Mouse (Mus musculus) ovary, postnatal 14 days (tissue): Measurements from ENCODE around the gene Fcrlb.

Experiments
- DNase-seq: peaks from one replicate; pipeline ENCODE4 v3.0.0; 2022; ENCODE audit warnings: low spot score

Gene Fcrlb

DNA sequence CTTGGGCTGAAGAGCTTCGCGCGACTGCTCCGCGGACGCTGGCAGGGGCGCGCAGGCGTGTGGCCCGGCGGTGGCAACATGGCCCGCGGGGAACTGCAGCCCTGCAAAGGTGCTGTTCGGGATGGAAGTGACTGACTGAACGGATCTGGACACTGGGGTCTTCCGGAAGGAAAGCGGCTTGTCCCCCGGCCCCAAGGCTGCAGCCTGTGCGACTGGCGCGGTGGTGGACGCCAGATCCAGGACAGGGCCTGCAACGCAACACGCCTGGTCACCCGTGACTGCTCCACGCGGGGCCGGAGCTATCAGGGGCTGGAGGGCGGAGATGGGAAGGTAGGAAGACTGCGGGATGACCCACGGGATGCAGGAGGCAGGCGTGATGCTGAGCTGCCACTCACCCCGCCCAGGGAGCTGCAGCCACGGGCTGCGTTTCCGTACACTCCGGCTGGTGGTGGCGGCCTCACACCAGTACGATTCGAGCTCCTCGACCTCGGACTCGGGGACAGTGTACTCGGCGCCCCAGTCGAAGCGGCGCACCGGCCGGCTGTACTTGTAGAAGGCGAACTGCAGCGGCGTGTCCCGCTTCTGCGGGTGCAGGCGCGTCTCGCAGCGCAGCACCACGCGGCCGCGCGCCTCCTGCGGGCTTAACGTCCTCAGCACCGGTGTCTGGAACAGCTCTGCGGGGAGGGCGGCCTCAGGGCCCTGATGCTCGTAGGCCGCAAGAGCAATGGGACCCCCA, 5.1 kb downstream of the Fcrlb start:
- no peak for DNase-seq

DNA sequence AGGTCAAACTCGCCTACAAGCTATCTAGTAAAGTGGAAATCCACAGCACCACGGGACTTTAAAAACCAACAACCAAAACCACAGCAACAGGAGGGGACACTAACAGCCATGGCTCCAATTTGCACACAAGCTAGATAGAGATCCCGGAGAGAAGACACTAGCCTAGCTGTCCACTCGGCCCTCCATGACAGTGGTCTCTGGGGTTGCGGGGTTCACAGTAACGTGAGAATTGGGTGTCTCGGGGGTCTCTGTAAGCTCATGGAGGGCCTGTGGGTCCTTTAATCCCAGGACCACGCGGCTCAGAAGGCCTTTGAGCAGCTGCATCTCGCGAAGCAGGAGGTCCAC, 5.7 kb downstream of the Fcrlb start:
- no peak for DNase-seq

DNA sequence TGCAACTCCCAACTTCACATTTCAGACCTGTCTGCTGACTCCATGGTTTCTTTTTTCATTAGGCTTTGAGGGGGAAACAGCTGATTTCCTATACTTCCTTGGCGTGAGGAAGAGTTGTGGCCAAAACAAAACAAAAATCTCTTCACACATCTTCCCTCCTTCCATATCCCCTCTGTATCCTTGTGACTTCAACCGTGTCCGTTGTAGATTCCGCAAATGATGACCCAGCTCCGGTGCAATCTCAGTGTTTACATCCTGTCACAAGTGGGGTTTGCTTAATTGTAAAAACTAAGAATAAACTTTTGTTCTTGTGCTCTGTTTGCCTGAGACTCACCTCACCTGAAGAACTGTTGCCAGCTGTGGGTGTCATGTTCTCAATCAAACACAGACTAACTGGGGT, 9.3 kb downstream of the Fcrlb start:
- DNase-seq = no peak

DNA sequence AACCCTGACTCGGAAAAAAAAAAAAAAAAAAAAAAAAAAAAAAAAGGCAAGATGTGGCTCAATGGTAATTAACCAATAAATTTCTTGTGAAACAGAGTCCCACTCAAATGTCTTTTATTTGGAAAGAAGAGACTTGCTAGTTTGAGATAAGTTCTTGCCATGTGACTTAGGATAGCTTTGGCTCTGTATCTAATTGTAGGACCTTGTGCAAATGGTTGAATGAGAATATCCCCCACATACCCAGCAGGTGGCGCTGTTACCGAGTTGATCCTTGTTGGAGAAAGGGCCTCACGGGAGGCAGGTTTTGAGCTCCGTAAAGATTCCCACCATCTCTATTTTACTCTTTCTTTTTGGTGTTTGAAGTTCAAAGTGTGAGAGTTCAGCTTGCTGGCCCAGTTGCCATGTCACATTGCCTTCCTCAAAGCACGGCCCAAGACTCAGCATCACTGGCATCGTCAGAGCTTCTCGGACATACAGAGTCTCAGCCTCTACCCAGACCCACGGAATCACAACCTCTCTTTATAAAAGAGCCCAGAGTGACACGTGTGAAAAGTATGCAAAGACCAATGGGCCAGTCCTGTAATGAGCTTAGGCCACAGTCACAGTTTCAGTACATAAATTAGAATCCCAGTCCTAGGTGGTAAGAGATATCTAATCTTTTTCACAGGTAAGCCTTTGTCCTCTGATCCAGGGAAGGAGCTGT, 11.1 kb downstream of the Fcrlb start:
- DNase-seq = peak; percentile 89

- peak; percentile 31 for DNase-seq
Measured at GRCm38 (mm10) chr1:170900799-170901467, 11.8 kb downstream of the Fcrlb start.

GRCm38 (mm10) chr1:170898413-170899075, 14.2 kb downstream of the Fcrlb start:
- no peak for DNase-seq

DNA sequence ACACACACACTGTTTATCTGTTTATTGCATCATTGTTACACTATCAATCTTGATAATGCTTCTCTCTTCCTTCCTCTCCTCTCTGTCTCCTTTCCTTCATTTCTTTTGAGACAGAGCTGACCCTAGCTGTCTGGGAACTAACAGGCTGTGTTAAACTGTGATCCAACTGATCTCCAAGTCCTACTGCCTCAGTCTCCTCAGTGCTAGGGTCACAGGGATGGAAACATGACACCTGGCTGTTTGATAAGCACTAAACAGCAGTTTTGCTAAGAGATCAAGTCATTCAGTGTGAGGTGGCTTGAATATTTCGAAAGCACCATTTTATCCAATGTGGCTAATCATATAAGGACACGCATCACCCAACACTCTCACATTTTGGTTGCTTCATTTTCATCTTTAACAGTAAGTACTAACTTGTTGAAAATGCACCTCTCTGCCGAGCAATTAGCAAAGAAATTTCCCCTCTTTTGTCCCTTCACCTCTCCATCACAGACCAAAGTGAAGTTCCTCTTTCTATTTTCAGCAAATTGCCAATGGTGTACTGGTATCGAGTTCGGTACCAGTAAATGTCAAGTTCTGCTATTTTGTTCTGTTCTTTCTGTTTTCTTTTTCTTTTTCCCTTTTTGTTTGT, 16.0 kb downstream of the Fcrlb start:
- DNase-seq = no peak

GRCm38 (mm10) chr1:170894603-170895602, 17.8 kb downstream of the Fcrlb start:
- no peak for DNase-seq

GRCm38 (mm10) chr1:170892279-170892678, 20.5 kb downstream of the Fcrlb start:
- DNase-seq = no peak

DNA sequence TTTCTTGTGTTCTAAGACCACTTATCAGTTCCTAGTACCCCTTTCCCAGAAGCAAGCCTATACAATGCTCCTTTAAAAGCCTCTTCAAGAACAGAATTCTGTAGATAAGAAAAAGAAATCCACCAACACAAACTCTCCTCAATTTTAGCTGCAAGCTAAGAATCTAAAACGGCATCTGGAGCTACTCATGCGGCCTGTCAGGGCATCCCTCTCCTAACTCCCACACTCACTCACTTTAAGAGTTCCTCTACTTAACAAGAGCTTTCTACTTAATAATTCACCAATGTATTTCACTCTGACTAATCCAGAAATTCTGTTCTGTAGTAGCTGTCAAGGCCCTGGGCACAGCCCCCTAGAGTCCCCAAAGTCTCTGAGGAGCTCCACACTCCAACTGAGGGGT, 21.1 kb downstream of the Fcrlb start:
- no peak for DNase-seq

DNA sequence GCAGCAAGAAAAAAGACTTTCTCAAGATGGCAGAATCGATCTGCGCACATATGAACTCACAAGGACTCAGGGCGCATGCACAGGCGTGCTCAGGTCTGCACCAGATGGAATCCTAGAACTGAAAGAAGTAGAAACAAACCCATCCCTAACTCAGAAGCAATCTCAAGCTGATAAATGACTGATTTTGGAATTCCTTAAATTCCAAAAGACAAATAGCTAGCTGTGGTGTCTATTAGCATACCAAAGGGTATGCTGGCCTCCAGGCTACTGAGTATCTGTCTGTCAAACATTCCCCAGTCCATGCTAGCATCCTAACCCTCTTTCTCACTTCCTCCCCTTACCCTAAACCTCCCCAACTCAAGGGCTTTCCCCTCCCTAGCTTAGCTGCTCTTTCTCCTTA, 23.4 kb downstream of the Fcrlb start:
- DNase-seq = no peak

DNA sequence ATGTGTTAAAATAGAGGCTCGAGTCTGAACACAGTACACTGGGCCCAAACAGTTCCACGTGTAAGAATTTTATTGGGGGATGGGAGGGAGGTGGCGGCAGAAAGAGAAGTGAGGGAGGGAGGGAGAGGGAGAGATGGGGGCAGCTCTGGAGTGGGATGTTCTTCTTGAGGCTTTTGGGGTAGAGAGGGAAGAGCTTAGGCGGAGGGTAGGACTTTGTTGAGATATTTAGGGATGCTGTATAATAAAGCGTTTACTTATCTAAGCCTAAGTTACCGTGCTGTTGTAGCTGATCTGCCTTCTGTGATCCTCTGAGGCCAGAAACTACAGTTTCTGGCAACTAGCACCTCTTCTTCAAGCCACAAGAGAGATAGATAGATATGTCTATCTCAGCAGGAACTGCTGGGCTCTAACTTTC, 26.7 kb downstream of the Fcrlb start:
- DNase-seq = no peak

- DNase-seq = peak; percentile 69
Measured at GRCm38 (mm10) chr1:170884978-170885561, 27.7 kb downstream of the Fcrlb start, which contains the start of the genes Gm26620 and Dusp12. Gene Gm26620, plus strand, starts transcription at chr1:170885065. Gene Dusp12, minus strand, starts transcription at chr1:170885540.

DNA sequence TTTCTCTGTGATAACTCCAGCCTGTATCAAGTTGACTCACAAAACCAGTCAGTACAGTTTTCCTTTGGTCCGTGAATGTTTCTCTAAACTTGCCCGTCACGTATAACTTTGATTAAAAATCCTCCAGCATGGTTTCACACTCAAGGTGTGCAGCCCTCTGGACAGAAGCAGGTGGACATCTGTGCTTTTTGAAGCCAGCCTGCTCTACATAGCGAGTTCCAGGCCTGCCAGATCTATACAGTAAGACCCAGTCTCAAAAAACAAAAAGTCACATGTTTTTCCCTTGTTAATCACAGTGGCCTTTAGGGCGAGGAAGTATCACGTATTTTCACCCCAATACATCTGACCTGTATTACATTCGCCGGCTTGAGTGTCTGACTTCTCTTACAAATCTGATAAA, 28.4 kb downstream of the Fcrlb start:
- DNase-seq = no peak

DNA sequence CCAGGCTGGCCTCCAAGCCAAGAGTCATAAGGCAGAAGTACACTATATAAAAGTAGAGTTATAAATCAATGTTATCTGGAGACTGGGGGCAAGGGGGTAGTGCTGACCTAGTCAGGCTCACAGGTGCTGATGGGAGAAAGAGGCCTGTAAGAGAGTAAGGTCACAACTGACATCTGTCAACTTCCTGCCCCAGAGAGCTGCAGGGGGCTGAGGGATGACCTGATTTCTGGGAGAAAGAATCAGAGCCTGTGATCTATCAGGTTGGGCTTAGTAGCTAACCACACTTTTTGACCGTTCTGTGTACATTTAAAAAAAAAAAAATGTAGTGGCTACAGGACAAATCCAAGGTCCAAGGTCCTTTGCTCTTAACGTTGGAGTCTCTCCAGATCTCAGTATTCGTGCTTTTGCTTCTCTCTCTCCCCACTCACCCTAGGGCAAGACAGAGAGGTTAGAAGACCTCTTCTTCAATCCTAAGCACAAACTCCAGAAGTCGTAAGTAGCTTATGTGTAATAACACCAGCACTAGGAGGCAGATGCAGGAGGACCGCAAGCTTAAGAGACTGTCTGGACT, 29.7 kb downstream of the Fcrlb start:
- DNase-seq = no peak

DNA sequence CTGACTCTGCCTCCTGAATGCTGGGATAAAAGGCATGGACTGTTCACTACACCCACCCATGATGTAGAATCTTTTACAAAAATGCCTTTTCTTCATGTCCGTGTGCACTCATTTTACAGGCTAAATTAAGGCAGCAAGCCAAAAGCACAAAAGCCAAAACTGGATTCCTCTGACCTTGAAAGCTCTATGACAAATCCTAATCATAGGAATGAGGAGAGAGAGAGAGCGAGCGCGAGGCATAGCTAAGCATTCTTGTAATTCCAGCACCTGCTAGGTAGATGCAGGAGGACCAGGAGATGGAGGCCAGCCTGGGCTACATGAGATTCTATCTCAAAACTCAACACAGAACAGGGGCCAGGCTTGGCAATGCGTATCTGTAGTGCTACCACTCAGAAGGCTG, 35.8 kb downstream of the Fcrlb start:
- DNase-seq = no peak

GRCm38 (mm10) chr1:170875676-170876075, 37.1 kb downstream of the Fcrlb start:
- no peak for DNase-seq

DNA sequence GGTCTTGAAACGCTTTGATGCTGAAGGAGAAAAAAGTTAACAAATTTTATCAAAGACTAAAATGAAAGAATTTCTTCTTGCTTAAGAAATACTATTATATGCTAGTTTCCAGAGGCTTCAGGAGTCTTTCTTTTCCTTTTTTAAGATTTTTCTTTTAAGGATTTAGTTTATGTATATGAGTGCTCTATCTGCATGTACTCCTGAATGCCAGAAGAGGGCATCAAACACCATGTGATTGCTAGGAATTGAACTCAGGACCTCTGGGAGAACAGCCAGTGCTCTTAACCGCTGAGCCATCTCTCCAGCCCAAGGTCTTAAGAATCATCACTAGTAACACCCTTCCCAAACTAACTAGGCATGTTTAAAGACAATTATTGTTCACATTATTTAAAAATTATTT, 40.8 kb downstream of the Fcrlb start:
- no peak for DNase-seq

- no peak for DNase-seq
Measured at GRCm38 (mm10) chr1:170871402-170871801, 41.3 kb downstream of the Fcrlb start.

- DNase-seq = no peak
Measured at GRCm38 (mm10) chr1:170868905-170869283, 43.8 kb downstream of the Fcrlb start.
